Comparison of ENCODE assay signal across 8 mouse cellular contexts in genomic region chr2:52424747-52425522, GRCm38 (mm10). TPM values are rescaled to one million over a fixed set of nuclear protein-coding genes. Genes with fewer than 3 reads are reported as not detected.
DNase-seq lines count a peak whose midpoint lies in the region; ATAC-seq and TF ChIP-seq lines count a peak whose summit lies in the region.

TSS of gene Arl5a (minus strand) at chr2:52424901.

- no peaks in the 10 kb centered on the region for H3K27me3 ChIP-seq in forebrain, embryonic 16.5 days (replicated peaks; ENCODE audit: control insufficient read depth, insufficient read depth, low read length)
- H3K27me3 ChIP-seq in lung, embryonic 14.5 days (ENCODE audit: insufficient read depth, low read length) = no peaks in the 10 kb centered on the region
- no peaks in the 10 kb centered on the region for H3K27me3 ChIP-seq in thymus, adult 2 months (ENCODE audit: control insufficient read depth, insufficient read depth, low read length)

- peaks cover 20% of the 10 kb centered on the region for H3K4me1 ChIP-seq in forebrain, embryonic 16.5 days (replicated peaks; ENCODE audit: control insufficient read depth, insufficient read depth, low read length)
- no peaks in the 10 kb centered on the region; the same call in none of the 2 replicates for H3K4me1 ChIP-seq in lung, embryonic 14.5 days (ENCODE audit: insufficient read depth)
- H3K4me1 ChIP-seq in olfactory bulb, adult 2 months (ENCODE audit: control insufficient read depth, insufficient read depth, low read length) = peaks cover 7% of the 10 kb centered on the region
- peaks cover 9% of the 10 kb centered on the region for H3K4me1 ChIP-seq in thymus, adult 2 months (replicated peaks; ENCODE audit: control insufficient read depth, insufficient read depth, low read length)

- H3K4me2 ChIP-seq in forebrain, embryonic 16.5 days (ENCODE audit: low read length) = peak within 1 kb of the TSS; percentile 71
- peak within 1 kb of the TSS; percentile 84 for H3K4me2 ChIP-seq in lung, embryonic 14.5 days

- under 1% methylated on average over 54 of the region's 57 CpGs for WGBS in forebrain, embryonic 16.5 days
- under 1% methylated on average over 57 of the region's 57 CpGs for WGBS in lung, embryonic 14.5 days
- WGBS in olfactory bulb, adult 2 months = under 1% methylated on average over 56 of the region's 57 CpGs
- WGBS in thymus, adult 2 months = under 1% methylated on average over 57 of the region's 57 CpGs

- no peak for TF ChIP-seq CTCF in layer of hippocampus, adult 2 months (conservative IDR thresholded peaks at IDR 0.05)
- no peak for TF ChIP-seq CTCF in lung, embryonic 14.5 days (IDR thresholded peaks at IDR 0.05; ENCODE audit: low read depth)
- no peak for TF ChIP-seq CTCF in olfactory bulb, adult 2 months (IDR thresholded peaks at IDR 0.05; ENCODE audit: insufficient read depth, low read depth, low read length)
- TF ChIP-seq CTCF in thymus, adult 2 months (IDR thresholded peaks at IDR 0.05; ENCODE audit: borderline replicate concordance, control insufficient read depth, extremely low read depth, insufficient read depth, low read length, poor library complexity) = peak; percentile 20; the same call in 1 of the 2 replicates

- peak; percentile 79 for TF ChIP-seq POLR2A in olfactory bulb, adult 2 months (IDR thresholded peaks at IDR 0.05; ENCODE audit: insufficient read depth, low read depth, low read length)
- TF ChIP-seq POLR2A in thymus, adult 2 months (IDR thresholded peaks at IDR 0.05; ENCODE audit: control insufficient read depth, extremely low read depth, insufficient read depth, low read length, poor library complexity) = peak; percentile 76

- DNase-seq in ES-CJ7 (ENCODE audit: low read depth, low spot score) = peak; percentile 85
- DNase-seq in cerebellum, adult 11-12 months = peak; percentile 92
- DNase-seq in heart, postnatal 36 days = peak; percentile 98 to 99
- DNase-seq in layer of hippocampus, adult 2 months (ENCODE audit: low spot score in 2 of 2) = peak; percentile 94 to 99
- DNase-seq in lung, embryonic 14.5 days = peak; percentile 94
- DNase-seq in thymus, adult 2 months = peak; percentile 94

- H3K9ac ChIP-seq in forebrain, embryonic 16.5 days (replicated peaks; ENCODE audit: low read depth, low read length) = peak within 1 kb of the TSS; percentile 96
- H3K9ac ChIP-seq in lung, embryonic 14.5 days = peak within 1 kb of the TSS; percentile 96

- peak; percentile 95 for ATAC-seq in forebrain, embryonic 16.5 days
- peak; percentile 94 for ATAC-seq in lung, embryonic 14.5 days (ENCODE audit: insufficient read depth)

- peak within 1 kb of the TSS; percentile 58 for H3K4me3 ChIP-seq in forebrain, embryonic 16.5 days (replicated peaks; ENCODE audit: low read length)
- H3K4me3 ChIP-seq in layer of hippocampus, adult 2 months = peak within 1 kb of the TSS; percentile 97
- H3K4me3 ChIP-seq in lung, embryonic 14.5 days (ENCODE audit: low read depth, low read length) = peak within 1 kb of the TSS; percentile 98
- peak within 1 kb of the TSS; percentile 83 for H3K4me3 ChIP-seq in olfactory bulb, adult 2 months (ENCODE audit: insufficient read depth, low read depth, low read length)
- H3K4me3 ChIP-seq in thymus, adult 2 months (ENCODE audit: control insufficient read depth, insufficient read depth, low read length) = peak within 1 kb of the TSS; percentile 88

- H3K27ac ChIP-seq in forebrain, embryonic 16.5 days (ENCODE audit: low read length) = peak within 1 kb of the TSS; percentile 89
- H3K27ac ChIP-seq in layer of hippocampus, adult 2 months = peak within 1 kb of the TSS; percentile 91
- peak within 1 kb of the TSS; percentile 91 for H3K27ac ChIP-seq in lung, embryonic 14.5 days (ENCODE audit: low read depth)
- H3K27ac ChIP-seq in olfactory bulb, adult 2 months (ENCODE audit: insufficient read depth, low read depth, low read length) = peak within 1 kb of the TSS; percentile 56
- no peak within 1 kb of the TSS for H3K27ac ChIP-seq in thymus, adult 2 months (ENCODE audit: control insufficient read depth, insufficient read depth, low read length)

- intact Hi-C loops in heart, postnatal 36 days (cut with DNase I) = loop anchor here (5.0 to 10.0 kb wide), 4 partner anchors 152 to 770 kb away; partner anchors contain the start of genes Arl6ip6, Prpf40a and Stam2

- H3K9me3 ChIP-seq in forebrain, embryonic 16.5 days (ENCODE audit: control insufficient read depth, low read length) = no peaks in the 10 kb centered on the region
- no peaks in the 10 kb centered on the region for H3K9me3 ChIP-seq in lung, embryonic 14.5 days (ENCODE audit: low read depth, low read length)

- H3K36me3 ChIP-seq in forebrain, embryonic 16.5 days (ENCODE audit: control insufficient read depth, insufficient read depth) = no peaks in the 10 kb centered on the region
- no peaks in the 10 kb centered on the region for H3K36me3 ChIP-seq in lung, embryonic 14.5 days (ENCODE audit: insufficient read depth)
- H3K36me3 ChIP-seq in thymus, adult 2 months (ENCODE audit: control insufficient read depth, insufficient read depth, low read length) = no peaks in the 10 kb centered on the region

RNA-seq across cellular contexts. Expression of gene Arl5a, which starts in this region (rescaled TPM):
- polyA plus RNA-seq in forebrain, embryonic 16.5 days (2015; fragmentation: Nextera tagmentation; extraction: Ambion mirVana) = 50.6 and 56.9 TPM in 2 replicates
- 10 to 100 TPM; 33.8 to 35.0 TPM for total RNA-seq in heart, postnatal 36 days (2021)
- total RNA-seq in layer of hippocampus, adult 2 months (2021) = 10 to 100 TPM; 58.2 to 61.6 TPM
- polyA plus RNA-seq in lung, embryonic 14.5 days (2014; fragmentation: Nextera tagmentation; extraction: Ambion mirVana) = 63.6 and 71.0 TPM in 2 replicates
- 395 TPM in 1 of 2 replicates, not detected in the other for polyA plus RNA-seq in olfactory bulb, adult 2 months (2012; ENCODE audit: insufficient read depth, insufficient read length, low replicate concordance, missing spikeins)
- 7.3 and 8.2 TPM in 2 replicates for polyA plus RNA-seq in thymus, adult 2 months (2012; rRNA removed)
